ENCODE assay signal across 8 mouse cellular contexts in genomic region chr14:102769716-102770115, GRCm38 (mm10).
DNase-seq lines count a peak whose midpoint lies in the region; ATAC-seq and TF ChIP-seq lines count a peak whose summit lies in the region.

No protein-coding gene starts in this region.

- DNase-seq in right cerebral cortex, adult 2 months (ENCODE audit: low spot score in 2 of 2): peak; percentile 3 to 12
- DNase-seq in right cerebral cortex, postnatal 25 days: no peak
- DNase-seq in adrenal gland, postnatal 36 days: peak; percentile 43 to 66
- peak; percentile 10 to 15 for DNase-seq in gastrocnemius, postnatal 36 days
- DNase-seq in kidney, postnatal 36 days: peak; percentile 40 to 72
- DNase-seq in spleen, adult 2 months (ENCODE audit: low read depth in 1 of 2, low spot score in 2 of 2): peak; percentile 11 to 52
- no peak for DNase-seq in T-cell, adult 2 months (ENCODE audit: low spot score)
- no peak for DNase-seq in midbrain, embryonic 11.5 days (ENCODE audit: low spot score, missing footprints)

- H3K4me3 ChIP-seq in spleen, adult 2 months (ENCODE audit: extremely low read depth, insufficient read depth, insufficient read length): no peak overlapping the region
- H3K4me3 ChIP-seq in midbrain, embryonic 11.5 days (ENCODE audit: low read depth, low read length): no peak overlapping the region

- intact Hi-C loops in gastrocnemius, postnatal 36 days (cut with DNase I): no loop called here

- no peak for TF ChIP-seq POLR2A in spleen, adult 2 months (IDR thresholded peaks at IDR 0.05; ENCODE audit: low read depth, low read length)

- H3K4me2 ChIP-seq in midbrain, embryonic 11.5 days: no peak overlapping the region

- H3K4me1 ChIP-seq in spleen, adult 2 months (ENCODE audit: control insufficient read depth, insufficient read depth, insufficient read length): no peaks in the 10 kb centered on the region
- no peaks in the 10 kb centered on the region for H3K4me1 ChIP-seq in midbrain, embryonic 11.5 days (ENCODE audit: control insufficient read depth, insufficient read depth, low read length)

- TF ChIP-seq CTCF in spleen, adult 2 months (IDR thresholded peaks at IDR 0.05; ENCODE audit: extremely low read depth, insufficient read depth, insufficient read length, insufficient replicate concordance): peak; percentile 29; the same call in 1 of the 2 replicates

- no peaks in the 10 kb centered on the region for H3K9me3 ChIP-seq in midbrain, embryonic 11.5 days (ENCODE audit: control insufficient read depth, low read length)

- H3K27me3 ChIP-seq in spleen, adult 2 months (ENCODE audit: control insufficient read depth, insufficient read depth, low read length): no peaks in the 10 kb centered on the region
- H3K27me3 ChIP-seq in midbrain, embryonic 11.5 days (ENCODE audit: control insufficient read depth, insufficient read depth, low read length): no peaks in the 10 kb centered on the region

- H3K36me3 ChIP-seq in spleen, adult 2 months (ENCODE audit: control insufficient read depth, insufficient read depth, low read length): no peaks in the 10 kb centered on the region
- H3K36me3 ChIP-seq in midbrain, embryonic 11.5 days (ENCODE audit: control insufficient read depth, insufficient read depth, low read length): no peaks in the 10 kb centered on the region

- WGBS in spleen, adult 2 months: 43% methylated on average over 3 of the region's 3 CpGs
- WGBS in midbrain, embryonic 11.5 days: 72% methylated on average over 3 of the region's 3 CpGs

- H3K9ac ChIP-seq in midbrain, embryonic 11.5 days (ENCODE audit: low read length): no peak overlapping the region

- ATAC-seq in midbrain, embryonic 11.5 days (ENCODE audit: low FRiP score): no peak

- no peak overlapping the region for H3K27ac ChIP-seq in spleen, adult 2 months (ENCODE audit: insufficient read depth, low read length)
- no peak overlapping the region for H3K27ac ChIP-seq in midbrain, embryonic 11.5 days (ENCODE audit: low read depth, low read length)

Comparison
In these comparisons a context has a peak if more than half of its experiments do, and no peak if none do; other contexts are left out.
1. DNase-seq: peak in right cerebral cortex, adult 2 months (2 of 2), adrenal gland, postnatal 36 days (2 of 2), gastrocnemius, postnatal 36 days (2 of 2), kidney, postnatal 36 days (2 of 2) and spleen, adult 2 months (2 of 2); none in right cerebral cortex, postnatal 25 days (single experiment), T-cell, adult 2 months (single experiment) and midbrain, embryonic 11.5 days (single experiment).